Mouse (Mus musculus): ENCODE data around the gene Dst.

GRCm38 (mm10) chr1:34288181-34288580 lies 380.2 kb downstream of the Dst start:
- TF ChIP-seq CTCF (IDR thresholded peaks at IDR 0.05), result no peak
- TF ChIP-seq POLR2A (IDR thresholded peaks at IDR 0.05; ENCODE audit: insufficient read depth, low read depth, low read length), result no peak
- no peak for TF ChIP-seq EP300 (IDR thresholded peaks at IDR 0.05; ENCODE audit: insufficient read depth, low read depth, low read length)
